Mouse (Mus musculus): ENCODE data around the gene Celf6. TPM values are rescaled to one million over a fixed set of nuclear protein-coding genes. Genes with fewer than 3 reads are reported as not detected.

Gene Celf6
- not detected in 2 replicates for total RNA-seq (2012; rRNA removed)
- under 1 TPM in 1 of 2 experiments, not detected in 1; 0.13 TPM for polyA plus RNA-seq (2012; ENCODE audit: insufficient read depth in 1 of 2, insufficient read length in 2 of 2, low read depth in 1 of 2, low replicate concordance in 2 of 2, missing spikeins in 1 of 2)

- Histone ChIP-seq H3K36me3 (ENCODE audit: control insufficient read depth in 1 of 2, insufficient read depth in 2 of 2, low read length in 2 of 2) (peaks cover 0 to 5% of the 10 kb centered on the region in 2 experiments; a peak in 2 of 4 replicates), H3K4me3 (ENCODE audit: control insufficient read depth in 1 of 2, insufficient read depth in 1 of 2, low read depth in 2 of 2, low read length in 2 of 2) (peak within 1 kb of the TSS in 1 of 2 experiments; percentile 5; a peak in 2 of 4 replicates), H3K79me2 (ENCODE audit: control insufficient read depth, insufficient read depth, low read length, poor library complexity) (no peaks in the 10 kb centered on the region), H3K9me3 (replicated peaks; ENCODE audit: insufficient read depth, low read length) (no peaks in the 10 kb centered on the region), H3K4me1 (ENCODE audit: control insufficient read depth in 1 of 2, insufficient read depth in 2 of 2, low read length in 2 of 2) (peaks cover 0 to 19% of the 10 kb centered on the region in 2 experiments; a peak in 2 of 4 replicates), H3K9ac (ENCODE audit: control insufficient read depth, low read depth, low read length, poor library complexity, severe bottlenecking) (no peak within 1 kb of the TSS), H3K27me3 (ENCODE audit: control insufficient read depth in 1 of 2, insufficient read depth in 2 of 2, low read length in 2 of 2) (peaks cover 0 to 5% of the 10 kb centered on the region in 2 experiments; a peak in 2 of 4 replicates), H3K27ac (ENCODE audit: control insufficient read depth, low read depth, low read length) (no peak within 1 kb of the TSS)
- peak; percentile 94 for TF ChIP-seq SIN3A (IDR thresholded peaks at IDR 0.05; ENCODE audit: low read length)
- TF ChIP-seq ETS1 (IDR thresholded peaks at IDR 0.05; ENCODE audit: low read depth, low read length), result peak; percentile 55; the same call in 1 of the 2 replicates
- 0 out of 2 replicates have a peak, but pooled peaks have one; percentile 31 for TF ChIP-seq HCFC1 (IDR thresholded peaks at IDR 0.05; ENCODE audit: low read depth, low read length)
- TF ChIP-seq EP300 (IDR thresholded peaks at IDR 0.05; ENCODE audit: low read depth in 1 of 2, low read length in 2 of 2), result peak in 1 of 2 experiments; percentile 3; a peak in 1 of 4 replicates
- no peak for TF ChIP-seq POLR2AphosphoS5 (IDR thresholded peaks at IDR 0.05; ENCODE audit: borderline replicate concordance, low read depth, low read length)
- no peak for TF ChIP-seq CHD2 (IDR thresholded peaks at IDR 0.05; ENCODE audit: low read length)
- TF ChIP-seq MAZ (IDR thresholded peaks at IDR 0.05; ENCODE audit: low read depth, low read length), result peak; percentile 84; the same call in 1 of the 2 replicates
- no peak for TF ChIP-seq ZC3H11A (IDR thresholded peaks at IDR 0.05; ENCODE audit: low read depth, low read length)
- TF ChIP-seq GATA1 (IDR thresholded peaks at IDR 0.05; ENCODE audit: low read depth, low read length), result peak; percentile 38
- peak; percentile 97 for TF ChIP-seq MXI1 (IDR thresholded peaks at IDR 0.05; ENCODE audit: low read depth, low read length)
- no peak for TF ChIP-seq ZKSCAN1 (IDR thresholded peaks at IDR 0.05; ENCODE audit: low read depth, low read length)
- no peak for TF ChIP-seq POLR2A (IDR thresholded peaks at IDR 0.05; ENCODE audit: control insufficient read depth in 1 of 2, insufficient read depth in 1 of 2, low read depth in 1 of 2, low read length in 2 of 2, poor library complexity in 1 of 2)
- peak; percentile 75 for TF ChIP-seq MAX (IDR thresholded peaks at IDR 0.05; ENCODE audit: low read length)
- peak; percentile 98 for DNase-seq (ENCODE audit: low read depth, low spot score)
These were observed at the start of gene Celf6 for GRCm38 (mm10) chr9:59577844-59578504. Gene Celf6, plus strand, starts transcription at chr9:59577917.

GRCm38 (mm10) chr9:59528274-59528673 is 49.4 kb upstream of the Celf6 start:
- Histone ChIP-seq H3K4me1 (ENCODE audit: control insufficient read depth in 1 of 2, insufficient read depth in 2 of 2, low read length in 2 of 2) (peaks cover 4 to 14% of the 10 kb centered on the region in 2 experiments; a peak in 3 of 4 replicates), H3K27ac (ENCODE audit: control insufficient read depth, low read depth, low read length) (no peak overlapping the region), H3K4me3 (ENCODE audit: control insufficient read depth in 1 of 2, insufficient read depth in 1 of 2, low read depth in 2 of 2, low read length in 2 of 2) (no peak overlapping the region), H3K79me2 (ENCODE audit: control insufficient read depth, insufficient read depth, low read length, poor library complexity) (no peaks in the 10 kb centered on the region), H3K9me3 (replicated peaks; ENCODE audit: insufficient read depth, low read length) (no peaks in the 10 kb centered on the region), H3K36me3 (ENCODE audit: control insufficient read depth in 1 of 2, insufficient read depth in 2 of 2, low read length in 2 of 2) (peaks cover 0 to 6% of the 10 kb centered on the region in 2 experiments; a peak in 2 of 4 replicates), H3K9ac (ENCODE audit: control insufficient read depth, low read depth, low read length, poor library complexity, severe bottlenecking) (no peak overlapping the region), H3K27me3 (ENCODE audit: control insufficient read depth in 1 of 2, insufficient read depth in 2 of 2, low read length in 2 of 2) (no peaks in the 10 kb centered on the region)
- peak; percentile 37 for DNase-seq (ENCODE audit: low read depth, low spot score)
- TF ChIP-seq MYC (IDR thresholded peaks at IDR 0.05; ENCODE audit: low read depth, low read length), result no peak
- TF ChIP-seq ETS1 (IDR thresholded peaks at IDR 0.05; ENCODE audit: low read depth, low read length), result no peak
- TF ChIP-seq RAD21 (IDR thresholded peaks at IDR 0.05; ENCODE audit: low read depth, low read length), result no peak
- TF ChIP-seq TAL1 (IDR thresholded peaks at IDR 0.05; ENCODE audit: low read length), result no peak
- TF ChIP-seq NRF1 (IDR thresholded peaks at IDR 0.05; ENCODE audit: insufficient read depth, low read depth, low read length, poor library complexity, severe bottlenecking), result no peak
- TF ChIP-seq CHD2 (IDR thresholded peaks at IDR 0.05; ENCODE audit: low read length), result no peak
- TF ChIP-seq CTCF (IDR thresholded peaks at IDR 0.05 in 2 of 3, conservative IDR thresholded peaks at IDR 0.05 in 1 of 3; ENCODE audit: control insufficient read depth in 1 of 3, insufficient read depth in 1 of 3, low read depth in 2 of 3, low read length in 3 of 3, poor library complexity in 1 of 3, severe bottlenecking in 1 of 3), result no peak
- TF ChIP-seq POLR2AphosphoS5 (IDR thresholded peaks at IDR 0.05; ENCODE audit: borderline replicate concordance, low read depth, low read length), result no peak
- TF ChIP-seq MYB (IDR thresholded peaks at IDR 0.05; ENCODE audit: low read depth, low read length), result no peak
- TF ChIP-seq RCOR1 (IDR thresholded peaks at IDR 0.05; ENCODE audit: low read depth, low read length), result no peak
- TF ChIP-seq ZMIZ1 (IDR thresholded peaks at IDR 0.05; ENCODE audit: low read depth, low read length), result no peak
- no peak for TF ChIP-seq MAFK (IDR thresholded peaks at IDR 0.05; ENCODE audit: borderline replicate concordance, low read depth, low read length)

Measured in MEL (cell line).